Mouse (Mus musculus) monocyte, adult 5-6 weeks (primary cell): ENCODE results near the gene Nemp1. TPM values are rescaled to one million over a fixed set of nuclear protein-coding genes. Genes with fewer than 3 reads are reported as not detected.
"Not testable (repeated sequence)": the region's sequence is repeated elsewhere in the genome, so short reads cannot be mapped to it uniquely, and the experiment has no call there.

Source experiments
- ATAC-seq: fragments of 153-309, 156-312 bp; replicated peaks from 2 replicates; pipeline ENCODE4 v1.8.0; 2017; ENCODE audit warnings: mild to moderate bottlenecking; ENCODE audit not compliant: low TSS enrichment, insufficient number of reproducible peaks, severe bottlenecking, poor library complexity, low FRiP score
- total RNA-seq: library from RNA; stranded (forward); fragments of 200-1000, 200-491, 200-594 nt; gene quantifications from 3 replicates; pipeline ENCODE4 v1.2.3, GENCODE M21; 2017

Gene Nemp1
- total RNA-seq, 1 experiment from 2014 or later: 16.1 TPM

DNA sequence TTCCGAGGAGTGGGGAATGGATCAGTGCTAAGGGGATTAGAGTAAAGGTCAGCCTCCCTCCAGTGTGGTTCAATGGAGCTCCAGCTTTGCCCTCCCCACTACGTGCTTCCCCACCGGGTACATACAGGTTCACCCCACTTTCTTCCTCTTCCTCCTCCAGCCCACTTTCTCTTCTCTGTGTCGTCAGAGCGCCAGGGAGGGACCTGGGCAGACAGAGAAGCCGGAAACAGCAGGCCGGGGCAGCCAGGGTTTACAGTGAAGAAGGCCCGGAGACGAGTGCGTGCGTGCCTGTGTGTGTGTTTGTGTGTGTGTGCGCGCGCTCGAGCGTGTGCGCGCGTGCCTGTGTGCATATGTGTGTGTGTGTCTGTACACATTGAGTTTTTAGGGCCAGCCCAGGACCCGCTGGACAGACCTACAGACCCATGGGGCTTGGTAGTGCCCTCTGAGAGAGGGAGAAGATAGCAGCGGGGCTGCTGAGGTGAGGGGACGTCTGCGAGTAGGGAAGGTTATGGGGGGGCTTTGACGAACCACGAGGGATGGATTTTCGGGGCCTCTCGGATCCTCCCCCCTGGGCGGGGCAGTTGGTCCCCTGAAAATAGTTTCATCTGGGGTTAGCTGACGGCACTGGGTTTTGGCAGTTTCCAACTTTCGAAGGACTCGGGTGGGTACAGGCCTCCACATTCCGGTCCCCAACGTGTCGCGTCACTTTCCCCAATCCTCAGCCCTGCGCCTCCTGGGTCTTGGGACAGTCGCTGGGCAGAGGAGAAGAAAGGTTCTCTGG is 23.7 kb upstream of the Nemp1 start, which contains the start of gene Stat6:
Gene Stat6 (plus strand): TSS at position 215 of the 781 bp plus-strand sequence.
- peak; percentile 81 for ATAC-seq

DNA sequence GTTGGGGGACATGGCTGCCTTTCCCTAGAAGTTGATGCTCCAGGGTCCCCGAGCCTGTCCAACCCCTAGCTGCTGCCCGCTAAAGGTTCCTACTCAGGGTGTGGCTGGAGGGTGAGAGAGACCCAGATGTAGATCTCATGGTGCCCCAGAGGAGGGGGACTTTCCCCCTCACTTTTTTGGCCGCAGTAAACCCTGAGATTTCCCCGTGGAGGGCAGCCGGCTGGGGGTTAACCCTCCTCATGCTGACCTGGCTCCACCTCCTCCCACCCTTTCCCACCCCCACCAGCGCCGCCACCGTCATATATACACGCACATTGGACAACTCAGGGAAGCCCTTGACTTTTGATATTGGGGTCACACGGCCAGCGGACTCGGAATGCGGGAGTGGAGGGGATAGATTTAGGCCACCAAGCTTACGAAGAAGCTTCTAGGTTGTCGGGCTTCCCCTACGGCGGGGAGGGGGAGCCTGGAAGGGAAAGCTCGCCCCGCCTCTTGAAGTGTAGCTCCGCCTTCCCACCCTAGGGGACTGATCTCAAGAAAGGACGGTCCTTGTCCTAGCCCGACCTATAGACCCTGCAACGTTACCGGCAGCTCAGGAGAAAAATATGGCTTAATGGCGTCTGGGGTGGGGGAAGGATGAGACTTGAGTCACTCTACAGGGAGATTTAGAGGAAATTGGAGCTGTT is 23.0 kb upstream of the Nemp1 start:
- peak; percentile 40; the same call in 1 of the 2 replicates for ATAC-seq

DNA sequence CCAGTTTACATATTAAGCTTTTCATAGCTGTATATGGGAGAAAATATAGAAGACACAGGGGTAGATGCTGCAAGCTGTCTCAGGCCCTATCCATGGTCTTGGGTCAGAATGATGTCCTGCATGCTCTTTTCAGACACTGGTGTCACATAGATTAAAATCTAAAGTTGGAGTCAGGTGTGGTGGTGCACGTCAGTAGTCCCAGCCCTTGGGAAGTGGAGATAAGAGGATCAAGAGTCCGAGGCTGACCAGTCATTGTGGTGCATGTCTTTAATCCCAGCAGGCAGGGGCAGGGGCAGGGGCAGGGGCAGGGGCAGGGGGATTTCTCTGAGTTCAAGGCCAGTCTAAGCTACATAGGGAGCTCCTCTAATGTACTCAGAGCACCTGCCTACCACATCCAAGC is 20.9 kb upstream of the Nemp1 start:
- ATAC-seq: no peak

DNA sequence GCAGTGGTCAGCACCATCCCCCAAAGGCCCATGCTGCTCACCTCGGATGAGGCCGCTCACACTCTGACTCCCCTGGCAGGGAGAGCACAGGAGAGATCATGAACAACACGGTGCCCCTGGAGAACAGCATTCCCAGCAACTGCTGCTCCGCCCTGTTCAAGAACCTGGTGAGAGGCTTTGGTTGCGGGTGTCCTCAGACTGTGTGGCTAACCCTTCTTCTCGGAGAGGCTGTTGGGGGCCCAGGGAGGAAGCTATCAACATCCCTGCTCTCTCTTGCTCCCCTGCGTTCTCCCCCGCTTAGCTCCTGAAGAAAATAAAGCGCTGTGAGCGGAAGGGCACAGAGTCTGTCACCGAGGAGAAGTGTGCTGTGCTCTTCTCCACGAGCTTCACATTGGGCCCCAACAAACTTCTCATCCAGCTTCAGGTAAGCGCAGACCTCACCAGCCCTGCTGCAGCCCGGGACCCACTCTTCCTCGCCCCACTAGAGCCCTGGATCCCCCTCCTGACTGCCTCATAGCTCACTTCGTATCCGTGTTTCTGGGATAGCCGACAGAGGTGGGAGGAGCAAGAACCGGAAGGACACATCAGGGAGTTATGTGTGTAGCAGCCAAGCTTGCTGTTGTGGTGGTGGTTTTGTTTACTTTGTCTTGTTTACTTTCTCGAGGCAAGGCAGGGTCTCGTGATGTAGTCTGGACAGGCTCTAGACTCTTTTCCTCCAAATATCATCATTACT is 13.6 kb upstream of the Nemp1 start:
- ATAC-seq: no peak

DNA sequence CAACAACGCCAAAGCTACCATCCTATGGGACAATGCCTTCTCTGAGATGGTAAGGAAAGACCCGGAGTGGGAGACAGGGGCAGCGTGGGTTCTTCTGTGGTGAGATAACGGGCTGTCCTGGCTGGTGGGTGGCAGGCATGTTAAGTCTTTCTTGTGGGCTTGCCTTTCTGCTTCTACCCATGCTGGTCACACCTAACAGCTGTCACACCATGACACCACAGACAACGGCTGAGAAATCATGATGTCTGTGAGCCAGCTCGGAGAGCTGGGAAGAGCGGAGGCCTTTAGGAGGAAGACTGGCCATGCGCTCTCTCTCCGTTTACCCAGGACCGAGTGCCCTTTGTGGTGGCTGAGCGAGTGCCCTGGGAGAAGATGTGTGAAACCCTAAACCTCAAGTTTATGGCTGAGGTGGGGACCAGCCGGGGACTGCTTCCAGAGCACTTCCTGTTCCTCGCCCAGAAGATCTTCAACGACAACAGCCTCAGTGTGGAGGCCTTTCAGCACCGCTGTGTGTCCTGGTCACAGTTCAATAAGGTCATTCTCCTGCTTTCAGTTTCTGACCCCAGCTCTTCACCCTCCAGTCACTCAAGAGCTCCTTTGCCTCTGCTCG is 11.6 kb upstream of the Nemp1 start:
- peak; percentile 33; the same call in 1 of the 2 replicates for ATAC-seq

DNA sequence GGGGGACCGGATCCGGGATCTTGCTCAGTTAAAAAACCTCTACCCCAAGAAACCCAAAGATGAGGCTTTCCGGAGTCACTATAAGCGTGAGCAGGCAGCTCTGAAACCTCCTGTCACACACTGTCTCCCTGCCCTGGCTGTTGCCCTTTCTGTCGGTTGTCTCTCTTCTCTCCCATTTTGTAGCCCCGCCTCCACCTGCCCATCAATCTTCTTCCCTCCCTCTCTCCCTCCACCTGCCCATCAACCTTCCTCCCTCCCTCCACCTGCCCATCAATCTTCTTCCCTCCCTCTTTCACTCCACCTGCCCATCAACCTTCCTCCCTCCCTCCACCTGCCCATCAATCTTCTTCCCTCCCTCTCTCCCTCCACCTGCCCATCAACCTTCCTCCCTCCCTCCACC is 9.1 kb upstream of the Nemp1 start:
- ATAC-seq: not testable (repeated sequence)

DNA sequence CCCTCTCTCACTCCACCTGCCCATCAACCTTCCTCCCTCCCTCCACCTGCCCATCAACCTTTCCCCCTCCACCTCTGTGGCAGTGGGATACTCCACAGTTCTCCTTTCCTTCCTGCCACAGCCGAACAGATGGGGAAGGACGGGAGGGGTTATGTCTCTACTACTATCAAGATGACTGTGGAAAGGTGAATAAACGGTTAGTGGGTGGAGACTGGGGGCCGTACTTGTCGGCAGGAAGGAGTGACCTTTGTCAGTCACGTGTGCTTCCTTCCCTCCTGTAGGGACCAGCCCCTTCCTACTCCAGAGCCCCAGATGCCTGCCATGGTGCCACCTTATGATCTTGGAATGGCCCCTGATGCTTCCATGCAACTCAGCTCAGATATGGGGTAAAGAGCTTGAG is 8.6 kb upstream of the Nemp1 start:
- ATAC-seq: no peak

DNA sequence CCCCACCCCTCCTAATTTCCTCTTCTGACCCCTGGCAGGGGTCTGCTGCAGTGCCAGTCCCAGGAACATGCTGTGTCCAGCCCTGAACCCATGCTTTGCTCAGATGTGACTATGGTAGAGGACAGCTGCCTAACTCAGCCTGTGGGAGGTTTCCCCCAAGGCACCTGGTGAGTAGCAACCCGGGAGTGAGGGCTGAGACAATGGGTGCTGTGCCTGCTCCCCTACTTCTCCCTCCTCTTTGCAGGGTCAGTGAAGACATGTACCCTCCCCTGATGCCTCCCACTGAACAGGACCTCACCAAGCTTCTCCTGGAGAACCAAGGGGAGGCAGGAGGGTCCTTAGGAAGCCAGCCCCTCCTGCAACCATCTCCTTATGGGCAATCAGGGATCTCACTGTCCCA is 7.2 kb upstream of the Nemp1 start:
- ATAC-seq: no peak

DNA sequence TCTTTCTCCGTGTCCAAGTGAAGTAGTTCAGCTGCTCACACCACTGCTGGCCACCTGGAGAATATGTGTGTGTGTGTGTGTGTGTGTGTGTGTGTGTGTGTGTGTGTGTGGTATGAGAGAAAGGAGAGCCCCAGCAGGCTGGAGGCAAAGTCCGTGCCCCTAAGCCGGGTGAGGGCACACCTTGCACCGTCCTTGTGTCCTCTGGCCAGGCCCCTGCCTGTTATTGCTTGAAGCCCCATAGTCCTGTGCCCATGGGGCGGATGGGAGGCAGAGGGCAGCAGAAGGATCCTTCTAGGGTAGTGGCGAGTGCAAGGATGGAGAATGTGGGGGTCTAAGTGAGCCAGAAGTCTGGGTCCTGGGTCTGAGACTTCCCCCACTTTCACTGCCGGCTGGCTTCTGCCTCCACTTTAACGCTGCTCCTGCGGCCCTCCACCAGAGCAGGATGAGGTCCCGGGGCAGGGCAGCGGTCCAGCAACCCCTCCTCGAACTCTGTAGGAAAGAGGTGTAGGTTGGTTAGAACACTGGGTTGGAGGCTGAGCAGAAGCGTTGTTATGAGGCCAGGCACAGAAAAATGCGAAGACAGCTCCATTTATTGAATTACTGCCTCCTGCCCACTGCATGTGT is 5.3 kb upstream of the Nemp1 start:
- ATAC-seq: no peak

DNA sequence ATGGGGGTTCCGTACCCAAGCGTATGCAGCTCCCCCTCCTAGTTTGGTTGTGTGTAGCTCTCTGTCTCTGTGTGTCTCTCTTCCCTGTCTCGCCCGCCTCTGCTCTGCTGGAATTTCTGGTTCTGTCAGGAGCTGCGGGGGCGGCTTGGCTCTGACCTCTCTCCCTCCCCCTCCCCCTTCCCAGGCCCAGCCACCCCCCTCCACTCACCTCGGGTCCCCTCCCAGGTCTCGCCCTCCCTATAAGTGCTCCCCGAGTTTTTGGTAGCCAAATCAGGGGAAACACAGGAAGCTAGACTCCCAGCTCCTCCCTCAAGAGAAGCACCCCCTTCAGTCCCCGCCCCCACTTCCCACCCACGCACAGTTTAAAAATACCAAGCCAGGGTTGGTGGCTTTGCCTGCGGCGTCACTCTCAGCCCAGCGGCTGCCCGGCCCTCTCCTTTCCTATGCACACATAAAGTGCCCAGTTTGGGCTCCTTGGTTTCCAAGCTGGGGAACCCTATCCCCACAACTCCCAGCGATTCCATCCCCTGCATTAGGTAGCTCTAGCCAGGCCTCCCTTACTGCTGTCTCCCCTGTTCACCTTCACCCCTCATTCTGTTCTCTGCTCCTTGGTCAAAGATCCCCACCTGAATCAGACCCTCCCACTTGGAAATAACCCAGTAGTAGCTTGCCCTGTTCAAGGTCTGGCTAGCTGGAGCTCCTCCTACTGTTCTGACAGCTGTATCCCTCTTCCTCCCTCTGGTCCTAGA is 4.6 kb upstream of the Nemp1 start:
- ATAC-seq: 0 out of 2 replicates have a peak, but pooled peaks have one; percentile 4

DNA sequence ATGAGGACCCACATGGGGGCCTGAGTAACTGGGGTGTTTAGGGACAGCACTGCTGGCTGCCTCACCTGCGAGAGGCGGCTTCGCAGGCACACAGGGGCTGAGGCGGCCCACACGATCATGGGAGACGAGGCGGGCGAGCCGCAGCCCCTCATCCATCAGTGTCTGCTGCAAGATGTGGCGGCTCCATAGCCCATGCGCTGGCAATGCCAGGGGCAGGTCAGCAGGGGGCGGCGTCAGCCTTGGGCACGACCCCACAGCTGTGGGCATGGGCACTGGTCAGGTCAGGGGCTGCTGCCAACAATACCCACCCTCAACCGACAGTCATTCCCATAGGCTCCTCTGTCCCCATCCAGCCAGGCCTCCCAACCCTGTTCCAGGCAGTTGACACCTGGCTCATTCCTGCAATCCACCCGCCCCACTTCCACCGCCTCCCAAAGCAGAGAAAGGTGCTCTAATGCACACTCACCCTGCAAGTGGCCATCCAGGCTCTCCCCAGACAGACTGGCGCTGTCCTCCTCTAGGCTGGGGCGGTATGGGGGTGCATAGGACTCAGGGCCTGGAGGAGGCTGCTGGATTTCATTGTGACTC is 3.9 kb upstream of the Nemp1 start:
- ATAC-seq: no peak

DNA sequence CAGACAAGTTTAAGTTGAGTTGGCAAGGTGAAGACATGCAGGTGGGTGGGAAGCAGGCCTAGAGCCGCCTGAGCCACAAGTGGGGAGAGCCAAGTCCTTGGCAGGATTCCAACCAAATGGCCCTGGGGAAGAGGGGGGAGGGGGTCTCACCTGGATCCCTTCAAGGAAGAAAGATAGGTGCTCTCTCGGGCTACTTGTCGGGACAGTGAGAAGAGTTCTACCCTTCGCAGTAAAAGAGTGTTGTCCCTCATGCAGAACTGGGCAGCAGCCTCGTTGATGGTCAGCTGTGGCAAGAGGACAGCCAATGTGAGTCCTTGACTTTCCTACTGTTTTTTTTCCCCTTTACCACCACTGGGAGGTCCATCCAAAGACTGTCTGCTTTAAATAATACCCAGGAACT is 3.1 kb upstream of the Nemp1 start:
- ATAC-seq: no peak

DNA sequence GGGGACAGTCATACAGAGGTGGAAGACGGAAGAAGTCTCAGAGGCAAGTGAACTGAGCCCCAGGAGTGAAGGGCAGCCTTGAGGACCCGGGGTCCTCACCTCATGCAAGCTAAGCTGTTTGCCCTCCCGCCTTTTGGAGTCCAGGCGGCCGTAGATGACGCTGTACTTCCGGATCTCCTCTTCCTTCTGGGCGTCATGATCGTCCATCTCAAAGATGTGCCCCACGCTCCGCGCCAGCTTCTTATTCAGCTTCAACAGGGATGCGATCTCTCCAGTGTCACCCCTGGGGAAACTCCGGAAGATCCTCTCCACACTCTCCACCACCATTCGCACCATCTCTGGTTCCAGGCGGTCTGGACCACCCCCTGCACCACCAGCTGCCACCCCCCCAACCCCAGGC is 2.5 kb upstream of the Nemp1 start:
- no peak for ATAC-seq

DNA sequence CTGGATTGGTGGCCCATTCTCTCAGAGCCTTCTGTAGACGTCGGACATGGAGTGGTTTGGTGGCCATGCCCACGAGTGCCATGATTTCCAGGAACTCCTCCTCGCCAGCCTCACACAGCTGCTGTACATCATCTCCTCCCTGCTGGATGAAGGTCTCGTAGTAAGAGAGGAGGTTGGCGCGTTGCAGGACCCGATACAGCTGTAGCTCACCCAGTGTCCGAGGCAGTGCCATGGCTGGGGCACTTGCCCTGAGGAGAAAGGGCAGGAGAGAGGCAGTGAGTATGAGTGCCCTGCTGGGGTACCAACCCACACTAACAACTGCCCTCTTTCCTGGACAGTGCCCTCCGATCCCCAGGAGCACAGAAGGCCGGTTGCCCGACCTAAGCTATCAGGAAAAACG is 1.8 kb upstream of the Nemp1 start:
- ATAC-seq: no peak

DNA sequence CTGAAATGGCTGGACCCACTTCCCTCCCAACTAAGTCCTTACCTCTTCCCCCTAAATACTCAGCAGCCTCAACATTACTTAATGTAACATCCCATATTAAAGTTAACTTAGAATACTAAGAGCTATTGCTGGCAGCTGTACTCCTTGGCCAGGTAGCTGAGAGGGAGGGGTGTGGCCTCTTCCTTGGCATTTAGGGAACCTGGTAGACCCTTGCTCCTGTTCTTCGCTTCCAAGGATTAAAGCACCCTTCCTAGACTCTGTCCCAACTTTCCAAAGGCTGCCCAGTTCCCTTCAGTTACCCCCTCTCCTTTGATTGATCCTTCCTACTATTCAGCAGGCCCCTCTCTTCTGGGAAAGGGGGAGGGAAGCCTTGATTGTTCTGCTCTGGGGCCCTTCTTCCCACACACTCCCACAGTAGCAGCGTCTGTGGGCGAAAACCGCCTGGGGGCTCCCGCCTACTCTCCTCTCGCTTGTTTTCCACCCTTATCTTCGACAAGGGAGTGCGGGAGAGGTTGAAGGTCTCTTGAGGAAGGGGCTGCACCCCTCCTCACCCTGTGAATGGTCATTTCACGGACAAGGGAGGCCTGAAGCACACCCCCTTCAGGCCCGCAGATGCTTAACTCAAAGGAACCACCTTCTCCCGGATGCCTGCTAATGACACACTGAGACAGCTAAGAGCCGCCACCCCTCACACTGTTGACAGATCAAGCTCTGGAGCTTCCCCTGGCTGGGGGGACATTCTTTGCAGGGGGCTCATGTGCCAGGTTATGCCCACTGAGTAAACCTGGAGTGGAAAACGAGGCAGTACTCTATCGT is 1.1 kb upstream of the Nemp1 start:
- ATAC-seq: no peak

DNA sequence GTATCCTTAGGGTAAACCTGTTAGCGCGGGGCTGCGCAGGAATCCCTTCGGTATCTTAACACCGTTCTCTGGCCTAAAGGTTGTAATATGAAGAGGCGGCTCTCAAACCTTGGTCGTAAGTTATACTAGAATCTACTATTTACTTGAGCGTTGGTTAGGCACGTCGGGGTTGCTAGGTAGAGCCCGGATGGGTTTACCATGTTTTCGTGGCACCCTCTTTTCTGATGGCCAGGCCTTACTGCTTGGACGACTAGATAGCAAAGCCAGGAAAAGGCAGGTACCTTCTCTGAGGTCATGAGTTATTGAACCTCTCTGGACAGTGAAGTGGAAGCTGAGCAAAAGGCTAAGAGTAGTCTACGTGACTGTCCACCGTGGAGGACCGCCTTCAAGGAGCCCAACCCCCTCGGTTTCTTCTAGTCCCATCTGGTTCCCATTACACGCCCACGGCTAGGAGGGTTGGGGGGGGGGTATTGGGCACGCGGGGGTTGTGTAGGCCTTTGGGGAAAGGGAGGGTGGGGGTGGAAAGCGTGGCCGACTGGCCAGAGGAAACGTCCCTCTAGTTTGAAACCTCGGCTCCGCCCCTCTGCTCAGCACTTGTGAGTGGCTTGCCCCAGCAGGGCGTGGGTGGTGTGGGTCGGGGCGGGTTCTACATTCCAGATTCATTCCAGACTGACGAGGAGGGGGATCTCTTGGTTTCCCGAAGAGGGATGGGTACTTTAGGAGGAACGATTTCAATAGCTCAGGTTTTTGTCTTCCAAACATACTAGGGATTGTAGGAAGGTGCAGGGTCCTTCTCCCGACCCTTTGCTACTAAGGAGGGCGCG is 780 bp downstream of the Nemp1 start:
- peak; percentile 45 for ATAC-seq
